Mouse (Mus musculus) neural tube, embryonic 14.5 days (tissue): ENCODE measurements around the gene Smim6. TPM values are rescaled to one million over a fixed set of nuclear protein-coding genes. Genes with fewer than 3 reads are reported as not detected.

ENCODE experiments used
- ATAC-seq: fragments of 200-750 bp; cut with Nextera tagmentation; 2 replicates; pipeline ENCODE4 v1.8.0; 2017; ENCODE audit warnings: low read depth, mild to moderate bottlenecking, moderate TSS enrichment, moderate library complexity
- H3K27ac ChIP-seq: fragments of 300-500 bp; sonication (generic); 2 replicates; pipeline ENCODE4 v1.5.1; 2014; ENCODE audit warnings: low read depth, mild to moderate bottlenecking, control low read depth, low read length, moderate library complexity, mixed read lengths
- H3K27me3 ChIP-seq: fragments of 300-500 bp; sonication (generic); 2 replicates; pipeline ENCODE4 v1.6.1; 2014; ENCODE audit warnings: low read length; ENCODE audit not compliant: control insufficient read depth, insufficient read depth
- H3K36me3 ChIP-seq: fragments of 300-500 bp; sonication (generic); 2 replicates; pipeline ENCODE4 v1.6.1; 2014; ENCODE audit warnings: low read length, mixed read lengths; ENCODE audit not compliant: control insufficient read depth, insufficient read depth
- H3K4me1 ChIP-seq: fragments of 300-500 bp; sonication (generic); 2 replicates; pipeline ENCODE4 v1.6.1; 2014; ENCODE audit warnings: low read length; ENCODE audit not compliant: control insufficient read depth, insufficient read depth
- H3K4me2 ChIP-seq: fragments of 300-500 bp; sonication (generic); 2 replicates; pipeline ENCODE4 v1.6.1; 2014; ENCODE audit warnings: mild to moderate bottlenecking, low read depth, low read length, control low read depth
- H3K4me3 ChIP-seq: fragments of 300-500 bp; sonication (generic); 2 replicates; pipeline ENCODE4 v1.5.1; 2014; ENCODE audit warnings: low read depth, low read length, control low read depth, mixed read lengths
- H3K9ac ChIP-seq: fragments of 300-500 bp; sonication (generic); replicated peaks from 2 replicates; pipeline ENCODE4 v1.6.1; 2014; ENCODE audit warnings: low read depth, mild to moderate bottlenecking, control low read depth, low read length, mixed read lengths
- H3K9me3 ChIP-seq: fragments of 300-500 bp; sonication (generic); 2 replicates; pipeline ENCODE4 v1.6.1; 2016; ENCODE audit warnings: low read length; ENCODE audit not compliant: control insufficient read depth
- WGBS: fragments of 180-500 bp; shearing (Covaris S2); extraction: QIAGEN DNeasy Blood & Tissue Kit; methylation state at CpG from one replicate; pipeline ENCODE4 v1.1.7; 2014; 5-methylcytosine and 5-hydroxymethylcytosine counted together
- polyA plus RNA-seq: library from polyadenylated mRNA; unstranded; fragments of >200 nt; fragmentation: Nextera tagmentation; extraction: Ambion mirVana; gene quantifications from 2 replicates; pipeline ENCODE4 v1.2.1, GENCODE M21; 2014

The Smim6 gene
- polyA plus RNA-seq, 1 experiment from 2014 or later = 0.43 TPM

DNA sequence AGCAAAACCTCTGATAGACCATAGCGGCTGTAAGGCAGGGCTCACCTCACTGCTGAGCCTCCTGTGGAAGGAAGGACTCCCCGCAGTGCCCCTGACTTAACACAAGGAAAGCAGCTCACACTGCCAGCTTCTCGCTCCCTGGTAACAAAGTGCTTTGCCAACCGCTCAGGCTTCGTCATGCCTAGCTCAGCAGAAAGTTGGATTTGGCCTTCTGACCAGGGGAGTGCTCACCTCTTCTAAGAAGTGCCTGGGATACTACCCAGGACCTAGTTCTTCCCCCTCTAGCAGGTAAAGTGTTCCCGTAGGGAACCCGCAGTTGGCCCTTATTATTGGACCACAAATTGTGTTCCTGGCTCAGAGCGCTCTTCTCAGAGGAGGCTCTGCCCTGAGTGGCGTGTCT lies 47.2 kb downstream of the Smim6 start:
- Histone ChIP-seq H3K27ac (no peak overlapping the region), H3K27me3 (no peaks in the 10 kb centered on the region), H3K9ac (no peak overlapping the region), H3K4me3 (no peak overlapping the region), H3K36me3 (peaks cover 52% of the 10 kb centered on the region), H3K4me1 (0 out of 2 replicates have a peak, but pooled peaks cover 3% of the 10 kb centered on the region), H3K4me2 (no peak overlapping the region), H3K9me3 (no peaks in the 10 kb centered on the region)
- ATAC-seq = no peak
- 91% methylated on average over 9 of the region's 9 CpGs for WGBS

DNA sequence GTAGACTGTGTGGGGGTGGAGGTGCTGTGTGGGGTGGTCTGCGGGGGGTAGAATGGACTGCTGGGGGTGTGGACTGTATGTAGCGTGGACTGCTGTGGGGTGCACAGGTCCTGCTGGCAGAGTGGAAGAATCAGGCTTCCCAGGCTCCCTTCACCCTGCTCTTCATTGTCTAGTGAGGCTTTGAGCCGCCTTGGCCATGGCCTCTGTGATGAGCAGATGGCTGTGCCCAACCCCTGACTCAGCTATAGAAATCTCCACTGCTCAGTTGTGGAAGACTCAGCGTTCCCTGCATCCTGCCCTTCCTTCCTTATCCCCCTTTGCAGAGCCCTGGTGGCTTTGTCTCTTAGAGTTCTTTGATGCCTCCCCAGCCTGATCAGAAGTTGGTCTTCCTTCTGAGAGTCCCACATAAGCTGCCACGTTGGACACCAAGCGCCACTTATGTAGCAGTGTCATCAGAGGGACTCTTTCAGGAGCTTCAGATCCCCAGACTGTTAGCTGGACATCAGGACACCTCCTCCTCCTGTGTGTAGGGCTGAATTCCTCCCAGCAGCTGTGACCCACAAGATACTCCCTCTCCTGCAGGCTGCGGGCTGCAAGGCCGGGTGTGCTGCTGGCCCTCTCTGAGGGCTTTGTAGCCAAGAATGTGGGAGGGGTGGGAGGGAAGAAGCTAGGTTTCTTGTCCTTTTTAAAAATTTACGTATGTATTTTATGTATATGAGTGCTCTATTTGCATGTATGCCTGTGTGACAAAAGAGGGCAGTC lies 51.0 kb downstream of the Smim6 start:
- WGBS = 89% methylated on average over 8 of the region's 9 CpGs
- Histone ChIP-seq H3K9ac (no peak overlapping the region), H3K4me1 (no peaks in the 10 kb centered on the region), H3K36me3 (peaks cover 64% of the 10 kb centered on the region), H3K27me3 (no peaks in the 10 kb centered on the region), H3K27ac (no peak overlapping the region), H3K9me3 (no peaks in the 10 kb centered on the region), H3K4me3 (no peak overlapping the region), H3K4me2 (no peak overlapping the region)
- no peak for ATAC-seq

Other genes starting within 250 kb of the Smim6 start
- gene Grb2, start 203.4 kb upstream of the Smim6 start, polyA plus RNA-seq = 115 and 126 TPM in 2 replicates
- gene Tmem94, start 146.6 kb upstream of the Smim6 start, polyA plus RNA-seq = 17.0 and 21.7 TPM in 2 replicates
- 9.5 and 13.1 TPM in 2 replicates for gene Caskin2, start 98.4 kb upstream of the Smim6 start, polyA plus RNA-seq
- 16.8 and 17.0 TPM in 2 replicates for gene Tsen54, start 97.3 kb upstream of the Smim6 start, polyA plus RNA-seq
- gene Llgl2, start 88.0 kb upstream of the Smim6 start, polyA plus RNA-seq = 0.50 and 0.80 TPM in 2 replicates
- 0.28 and 0.35 TPM in 2 replicates for gene Myo15b, start 53.6 kb upstream of the Smim6 start, polyA plus RNA-seq
- 1.6 and 1.8 TPM in 2 replicates for gene Smim5, start 12.1 kb upstream of the Smim6 start, polyA plus RNA-seq
- gene Sap30bp, start 21.3 kb downstream of the Smim6 start, polyA plus RNA-seq = 40.1 and 45.5 TPM in 2 replicates
- 15.3 and 19.9 TPM in 2 replicates for gene Recql5, start 21.5 kb downstream of the Smim6 start, polyA plus RNA-seq
- 1.6 and 2.3 TPM in 2 replicates for gene Itgb4, start 62.7 kb downstream of the Smim6 start, polyA plus RNA-seq
- 45.0 and 53.6 TPM in 2 replicates for gene Galk1, start 100.7 kb downstream of the Smim6 start, polyA plus RNA-seq
- 1,887 and 2,049 TPM in 2 replicates for gene H3f3b, start 115.9 kb downstream of the Smim6 start, polyA plus RNA-seq
- 29.1 and 29.5 TPM in 2 replicates for gene Unk, start 118.3 kb downstream of the Smim6 start, polyA plus RNA-seq
- 0.88 and 0.98 TPM in 2 replicates for gene Unc13d, start 165.9 kb downstream of the Smim6 start, polyA plus RNA-seq
- gene Wbp2, start 175.0 kb downstream of the Smim6 start, polyA plus RNA-seq = 161 and 177 TPM in 2 replicates
- 3.5 and 4.0 TPM in 2 replicates for gene Trim47, start 215.2 kb downstream of the Smim6 start, polyA plus RNA-seq
- gene Trim65, start 219.1 kb downstream of the Smim6 start, polyA plus RNA-seq = 3.1 TPM in 2 replicates
- 81.5 and 91.0 TPM in 2 replicates for gene Mrpl38, start 226.9 kb downstream of the Smim6 start, polyA plus RNA-seq